Mouse (Mus musculus) right cerebral cortex, postnatal 36 days (tissue): ENCODE data around the gene Aacs.
"Not testable (repeated sequence)": the region's sequence is repeated elsewhere in the genome, so short reads cannot be mapped to it uniquely, and the experiment has no call there.

Experiments used
- DNase-seq, 2 experiments: peaks; one replicate each; pipeline ENCODE4 v3.0.0; 2022; ENCODE audit warnings: low spot score in 2 of 2, mixed read lengths in 1 of 2

The Aacs gene

GRCm38 (mm10) chr5:125475601-125476285 is at the start of gene Aacs:
Aacs (plus strand) TSS chr5:125475814.
- peak; percentile 94 to 95 for DNase-seq

DNA sequence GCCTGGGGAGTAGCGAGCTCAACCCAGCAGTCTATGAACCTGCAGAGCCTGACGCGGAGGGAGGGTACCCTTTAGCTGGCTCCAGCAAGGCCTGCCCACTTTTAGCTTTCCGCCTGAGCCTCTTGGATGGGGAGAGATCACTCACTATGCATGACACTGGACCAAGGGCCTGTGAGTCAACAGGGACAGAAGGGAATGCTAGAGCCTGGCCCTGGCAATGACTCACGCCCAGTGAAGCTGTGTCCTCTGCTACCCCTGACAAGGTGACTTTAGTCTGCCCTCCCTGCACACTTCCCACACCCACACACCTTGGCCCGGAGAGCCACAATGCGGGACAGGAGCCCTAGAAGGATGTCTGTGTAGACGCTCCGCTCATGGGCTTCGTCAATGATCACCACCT is 49.3 kb upstream of the Aacs start:
- DNase-seq, result no peak

GRCm38 (mm10) chr5:125432324-125432723 is 43.3 kb upstream of the Aacs start:
- DNase-seq, result not testable (repeated sequence)

DNA sequence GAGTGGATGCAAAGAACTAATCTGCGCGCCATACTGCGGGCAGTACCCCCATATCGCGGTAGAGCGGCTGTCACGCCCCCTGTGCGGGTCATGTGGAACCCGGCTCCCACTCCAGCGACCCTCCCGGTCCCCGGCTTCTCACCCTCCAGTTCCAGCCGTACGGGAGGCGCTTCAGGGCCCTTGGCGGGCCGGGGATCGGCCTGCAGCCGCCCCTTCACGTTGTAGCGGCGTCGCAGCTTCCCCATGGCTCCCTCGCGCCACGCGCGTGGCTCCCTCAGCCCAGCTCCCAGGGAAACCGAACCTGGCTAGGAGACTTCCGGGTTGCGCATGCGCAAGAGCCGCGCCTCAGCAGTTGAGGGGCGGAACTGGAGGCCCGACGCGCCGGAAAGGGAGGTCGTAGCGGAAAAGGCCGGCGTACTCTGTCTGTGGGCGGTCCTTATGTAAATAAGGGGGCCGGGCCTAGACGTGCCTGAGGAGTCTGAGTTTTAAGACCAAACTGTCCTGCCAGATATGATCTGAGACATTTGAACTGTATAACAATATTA is 41.7 kb upstream of the Aacs start, which contains the start of gene Dhx37:
Gene Dhx37 (minus strand): TSS at position 329 of the 545 bp plus-strand sequence.
- peak; percentile 89 for DNase-seq

DNA sequence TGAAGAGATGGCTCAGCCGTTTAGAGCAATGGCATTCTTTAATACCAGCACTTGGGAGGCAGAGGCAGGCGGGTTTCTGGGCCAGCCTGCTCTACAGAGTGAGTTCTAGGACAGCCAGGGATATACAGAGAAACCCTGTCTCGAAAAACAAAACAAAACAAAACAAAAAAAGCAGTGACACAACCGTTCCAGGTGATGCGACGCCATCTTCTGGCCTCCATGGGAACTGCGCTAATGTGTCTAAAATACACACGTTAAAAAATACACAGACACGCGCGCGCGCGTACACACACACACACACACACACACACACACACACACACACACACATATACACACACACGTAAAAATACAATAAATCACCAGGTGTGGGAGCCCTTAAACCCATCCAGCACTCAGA is 41.3 kb upstream of the Aacs start:
- DNase-seq, result not testable (repeated sequence)

- DNase-seq, result no peak
Observed at GRCm38 (mm10) chr5:125440583-125441233, 34.9 kb upstream of the Aacs start.

GRCm38 (mm10) chr5:125441234-125442114 is 34.1 kb upstream of the Aacs start, which contains the start of gene Bri3bp:
Bri3bp (plus strand) TSS chr5:125441568.
- DNase-seq, result no peak

DNA sequence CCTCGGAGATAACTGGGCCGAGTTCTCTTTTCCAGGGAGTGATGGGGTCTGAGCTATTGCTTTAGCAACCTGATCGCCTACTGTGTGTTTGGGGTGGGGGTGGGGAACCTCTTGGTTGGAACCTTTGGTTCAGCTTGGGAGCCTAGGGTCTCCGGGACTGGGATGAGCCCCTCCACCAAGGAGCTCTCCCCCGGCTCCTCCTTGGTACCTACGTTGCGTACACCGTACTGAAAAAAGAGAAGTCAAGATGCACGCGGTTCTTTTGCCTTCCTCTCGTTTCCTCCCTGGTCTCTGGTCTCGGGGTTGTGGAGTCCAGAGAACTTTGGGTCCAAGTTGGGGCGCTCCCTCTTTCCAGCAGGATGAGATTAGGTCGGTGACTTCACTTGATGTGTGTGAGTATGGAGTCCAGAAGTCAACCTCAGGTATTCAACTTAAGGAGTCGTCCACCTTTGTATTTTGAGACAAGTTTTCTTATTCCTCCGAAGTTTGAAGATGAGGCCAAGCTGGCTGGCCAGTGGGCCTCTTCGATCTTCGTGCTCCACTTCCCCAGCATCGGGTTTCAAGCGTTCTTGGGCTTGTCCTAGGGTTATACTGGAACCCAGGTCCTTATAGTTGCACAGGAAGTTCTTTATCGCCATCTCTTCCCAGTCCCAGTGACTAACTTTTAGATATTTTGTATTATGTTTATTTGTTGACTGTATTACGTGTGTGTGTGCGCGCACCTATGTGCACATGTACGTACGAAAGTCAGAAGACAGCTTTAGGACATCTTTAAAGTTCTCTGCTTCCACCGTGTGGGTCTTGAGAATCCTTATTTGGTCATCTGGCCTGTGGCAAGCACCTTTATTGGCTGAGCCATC is 33.2 kb upstream of the Aacs start:
- no peak for DNase-seq

DNA sequence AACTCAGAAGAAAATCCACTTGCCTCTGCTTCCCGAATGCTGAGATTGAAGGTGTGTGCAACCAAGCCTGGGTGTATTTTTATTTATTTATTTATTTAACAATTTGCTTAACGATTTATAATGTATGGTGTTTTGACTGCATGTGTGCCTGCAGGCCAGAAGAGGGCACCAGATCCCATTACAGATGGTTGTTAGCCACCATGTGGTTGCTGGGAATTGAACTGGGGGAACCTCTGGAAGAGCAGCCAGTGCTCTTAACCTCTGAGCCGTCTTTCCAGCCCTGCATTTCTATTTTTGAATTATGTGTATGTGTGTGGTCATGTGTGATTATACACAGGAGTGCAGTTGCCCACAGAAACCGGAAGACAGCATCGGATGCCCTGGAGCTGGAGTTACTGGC is 32.3 kb upstream of the Aacs start:
- no peak for DNase-seq

DNA sequence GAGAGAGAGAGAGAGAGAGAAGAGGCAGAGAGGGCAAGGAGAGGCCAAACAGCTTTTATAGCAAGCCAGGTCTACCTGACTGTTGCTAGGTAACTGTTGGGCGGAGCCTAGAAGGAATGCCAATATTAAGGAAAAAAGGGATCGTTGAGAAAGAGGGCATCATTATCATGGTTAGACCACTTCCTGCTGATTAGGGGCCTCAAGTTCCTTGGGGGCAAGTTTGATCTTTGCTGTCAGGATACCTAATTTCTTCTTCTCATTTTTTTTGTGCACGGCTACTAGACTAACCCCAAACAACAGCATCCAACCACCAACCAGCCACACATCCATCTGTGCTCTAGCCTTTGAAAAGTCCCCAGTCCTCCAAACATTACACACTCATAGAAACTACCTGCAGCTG is 31.7 kb upstream of the Aacs start:
- no peak for DNase-seq

GRCm38 (mm10) chr5:125444554-125444953 is 31.1 kb upstream of the Aacs start:
- no peak for DNase-seq

DNA sequence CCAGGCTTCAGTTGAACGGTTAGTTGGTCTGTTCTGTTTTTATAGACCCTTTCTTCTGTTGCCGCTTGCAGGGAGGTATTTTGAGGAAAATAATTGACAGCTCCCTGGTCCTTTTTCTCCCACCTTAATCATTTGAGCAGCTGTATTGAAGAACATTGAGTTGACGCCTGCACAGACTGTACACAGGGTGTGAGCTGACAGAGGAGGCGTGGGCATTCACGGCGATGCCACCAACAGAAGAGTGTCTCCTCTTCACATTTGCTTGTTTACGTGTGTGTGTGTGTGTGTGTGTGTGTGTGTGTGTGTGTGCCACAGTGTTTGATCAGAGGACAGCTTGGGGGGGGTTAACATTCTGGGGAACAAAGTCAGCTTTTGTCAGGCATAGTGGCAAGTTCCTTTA is 29.3 kb upstream of the Aacs start:
- DNase-seq, result peak in 1 of 2 experiments; percentile 34

DNA sequence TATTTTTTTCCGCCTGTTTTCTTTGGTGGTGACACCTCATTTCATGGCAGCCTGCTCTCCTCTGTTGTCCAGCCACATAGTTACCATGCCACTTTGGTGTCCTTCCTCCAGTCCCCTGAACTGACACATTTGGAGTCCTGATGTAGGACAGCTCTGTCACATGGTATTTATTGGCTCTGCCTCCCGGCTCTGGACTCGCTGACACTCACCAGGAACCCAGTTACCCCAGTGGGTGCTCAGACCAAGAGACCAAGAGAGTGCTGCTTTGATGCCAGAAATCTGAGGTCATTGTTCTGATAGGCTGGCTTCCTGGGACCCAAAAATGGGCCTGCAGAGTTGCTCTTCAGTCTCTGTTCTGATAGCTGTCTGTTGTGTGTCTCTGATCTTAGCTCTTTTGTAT is 27.6 kb upstream of the Aacs start:
- DNase-seq, result no peak

DNA sequence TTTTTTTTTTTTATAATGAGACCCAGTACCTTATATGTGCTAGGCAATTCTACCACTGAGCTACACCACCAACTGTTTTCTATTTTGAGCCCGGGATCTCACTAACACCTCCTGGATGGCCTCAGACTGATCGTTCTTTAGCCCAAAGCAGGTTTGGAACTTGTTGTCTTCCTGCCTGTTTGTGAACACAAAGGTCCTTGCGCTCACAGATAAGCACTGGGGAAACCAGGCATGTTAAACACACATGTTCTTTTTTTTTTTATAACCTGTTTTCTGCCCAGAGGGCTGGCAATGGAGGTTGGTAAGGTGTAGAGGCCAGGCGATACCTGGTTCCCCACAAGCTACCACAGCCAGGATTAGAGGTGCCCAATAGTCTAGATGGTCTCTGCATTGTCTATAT is 27.0 kb upstream of the Aacs start:
- no peak for DNase-seq

DNA sequence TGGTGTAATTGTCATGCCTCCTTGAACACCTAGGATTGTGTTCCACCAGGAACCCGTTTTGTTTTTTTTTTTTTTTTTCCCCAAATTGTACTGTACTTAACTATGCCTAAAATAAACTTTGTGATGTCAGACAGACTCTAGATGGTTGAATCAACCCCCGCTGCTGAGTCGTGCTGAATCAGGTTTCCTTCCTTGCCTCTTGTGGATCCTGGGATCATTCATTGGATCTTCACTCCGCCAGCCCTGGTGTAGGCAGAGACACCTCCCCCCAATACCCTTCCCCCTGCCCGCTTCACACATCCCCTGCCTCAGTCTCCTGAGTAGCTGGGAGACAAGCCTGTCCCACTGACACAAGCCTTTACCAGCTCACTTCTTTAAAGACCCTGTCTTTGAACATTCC is 26.3 kb upstream of the Aacs start:
- DNase-seq, result peak; percentile 30 to 73

DNA sequence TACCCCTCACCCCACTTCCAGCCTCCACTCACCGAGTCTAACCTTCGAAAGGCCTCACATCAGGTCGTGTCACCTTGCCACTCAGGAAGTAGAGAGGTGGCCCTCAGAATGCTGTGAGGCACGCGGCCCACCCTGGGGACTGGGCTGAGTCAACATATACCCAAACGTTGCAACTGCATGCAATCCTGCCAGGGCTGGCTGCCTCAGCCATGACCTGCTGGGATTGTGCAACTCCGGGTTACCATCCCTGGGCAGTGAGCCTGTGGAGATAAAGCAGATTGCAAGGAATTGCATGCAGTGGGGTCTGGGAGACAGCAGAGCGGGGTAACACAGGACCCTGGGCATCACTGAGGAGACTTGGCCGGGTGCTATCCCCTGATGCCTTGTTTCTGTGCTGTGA is 23.0 kb upstream of the Aacs start:
- no peak for DNase-seq

DNA sequence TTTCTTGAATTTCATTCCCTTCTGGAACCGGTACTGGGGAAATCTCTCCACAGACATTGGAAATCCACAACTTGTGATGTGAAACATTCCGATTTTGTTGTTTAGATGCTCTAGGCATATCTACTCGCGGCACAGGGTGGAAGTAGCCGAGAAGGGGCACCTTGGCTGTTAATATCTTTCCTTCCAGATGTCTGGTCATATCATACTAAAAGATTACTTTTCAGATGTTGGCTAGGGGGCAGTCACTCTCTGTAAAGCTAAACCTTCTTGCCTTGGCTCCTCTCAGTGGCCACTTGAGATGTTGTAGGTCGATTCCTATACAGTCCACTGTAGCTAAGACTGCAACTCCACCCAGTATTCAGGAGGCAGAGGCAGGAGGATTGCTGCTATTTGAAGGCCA is 19.5 kb upstream of the Aacs start:
- DNase-seq, result no peak

DNA sequence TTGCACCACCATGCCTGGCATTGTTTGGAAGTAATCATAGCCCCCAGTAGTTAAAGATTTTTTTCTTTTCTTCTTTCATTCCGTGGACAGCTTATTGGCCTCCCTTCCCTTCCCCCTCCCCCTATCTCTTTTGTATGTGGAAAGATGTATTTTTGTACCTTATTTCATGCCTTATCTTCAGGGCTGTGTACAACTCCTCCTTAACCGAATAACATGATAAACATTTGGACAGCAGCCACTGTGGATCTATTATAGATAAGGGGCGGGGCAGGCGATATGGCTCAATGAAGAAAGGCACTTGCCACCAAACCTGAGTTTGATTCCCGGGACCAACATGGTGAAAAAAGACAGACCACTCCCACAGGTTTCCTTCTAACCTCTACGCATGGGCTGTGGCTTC is 18.1 kb upstream of the Aacs start:
- DNase-seq, result no peak

DNA sequence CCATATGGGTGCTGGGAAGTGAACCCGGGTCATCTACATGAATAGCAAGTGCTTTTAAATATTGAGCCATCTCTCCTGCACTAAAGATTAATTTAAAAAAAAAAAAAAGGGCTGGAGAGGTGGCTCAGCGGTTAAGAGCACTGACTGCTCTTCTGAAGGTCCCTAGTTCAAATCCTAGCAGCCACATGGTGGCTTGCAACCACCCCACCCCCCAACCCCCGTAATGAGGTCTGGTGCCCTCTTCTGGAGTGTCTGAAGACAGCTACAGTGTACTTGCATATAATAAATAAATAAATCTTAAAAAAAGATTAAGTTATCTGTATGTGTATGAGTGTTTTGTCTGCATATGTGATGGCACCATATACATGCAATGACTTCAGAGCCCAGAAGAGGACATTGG is 15.0 kb upstream of the Aacs start:
- no peak for DNase-seq

GRCm38 (mm10) chr5:125461868-125462445 is 13.7 kb upstream of the Aacs start:
- DNase-seq, result no peak

DNA sequence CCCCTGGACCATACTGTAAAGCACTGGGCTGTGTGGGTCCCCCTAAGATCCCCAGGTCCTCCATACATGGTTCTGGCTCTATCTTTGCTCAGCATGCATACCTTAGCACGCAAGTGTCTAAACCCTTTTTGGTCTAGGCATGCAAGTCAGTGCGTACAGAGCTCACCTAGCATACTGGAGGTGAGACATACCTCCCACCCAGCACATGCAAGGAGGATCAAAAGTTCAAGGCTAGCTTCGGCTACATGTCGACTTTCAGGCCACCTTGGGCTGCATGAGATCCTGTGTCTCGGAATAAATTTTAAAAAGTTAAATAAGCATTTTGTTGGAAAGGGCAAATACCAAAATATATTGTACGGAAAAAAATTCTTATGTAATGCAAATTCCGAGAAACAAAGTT is 10.4 kb upstream of the Aacs start:
- DNase-seq, result no peak
